Mouse (Mus musculus): ENCODE results near the gene Kcnip1.

DNA sequence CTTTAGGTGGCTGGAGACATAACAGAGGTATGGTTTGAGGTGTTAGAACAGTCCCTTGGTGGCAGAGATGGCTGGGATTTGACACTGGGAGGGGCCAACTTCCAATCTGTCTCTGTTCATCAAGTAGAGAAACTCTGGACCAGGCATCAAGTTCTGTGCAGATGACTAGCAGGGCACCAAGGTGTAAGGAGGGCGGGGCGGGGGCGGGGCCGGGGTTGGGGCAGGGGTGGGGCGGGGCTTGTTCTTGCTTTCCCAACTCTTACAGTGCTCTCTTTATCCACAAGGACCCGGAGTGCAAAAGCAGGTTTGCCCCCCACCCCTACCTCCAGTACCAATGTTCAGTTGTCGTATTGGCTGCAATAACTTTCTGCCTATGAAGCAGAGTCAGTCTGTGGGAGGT is 30.8 kb downstream of the Kcnip1 start:
- no peak for TF ChIP-seq CTCF (IDR thresholded peaks at IDR 0.05)
- no peak for TF ChIP-seq EP300 (IDR thresholded peaks at IDR 0.05)

All from lung, postnatal 0 days (tissue).